Mouse (Mus musculus) liver, postnatal 0 days (tissue): ENCODE results near the gene Slc25a30.
A peak's percentile ranks its signal among the peaks of the same experiment; 100 is the strongest.

Experiments
- CTCF ChIP-seq: sonication (generic); IDR thresholded peaks from 2 replicates; pipeline ENCODE4 v1.5.1; 2016; ENCODE audit warnings: antibody characterized with exemption, low read depth
- EP300 ChIP-seq: IDR thresholded peaks from 2 replicates; pipeline ENCODE4 v1.6.1; 2016; ENCODE audit warnings: antibody characterized with exemption, low read depth, mild to moderate bottlenecking

DNA sequence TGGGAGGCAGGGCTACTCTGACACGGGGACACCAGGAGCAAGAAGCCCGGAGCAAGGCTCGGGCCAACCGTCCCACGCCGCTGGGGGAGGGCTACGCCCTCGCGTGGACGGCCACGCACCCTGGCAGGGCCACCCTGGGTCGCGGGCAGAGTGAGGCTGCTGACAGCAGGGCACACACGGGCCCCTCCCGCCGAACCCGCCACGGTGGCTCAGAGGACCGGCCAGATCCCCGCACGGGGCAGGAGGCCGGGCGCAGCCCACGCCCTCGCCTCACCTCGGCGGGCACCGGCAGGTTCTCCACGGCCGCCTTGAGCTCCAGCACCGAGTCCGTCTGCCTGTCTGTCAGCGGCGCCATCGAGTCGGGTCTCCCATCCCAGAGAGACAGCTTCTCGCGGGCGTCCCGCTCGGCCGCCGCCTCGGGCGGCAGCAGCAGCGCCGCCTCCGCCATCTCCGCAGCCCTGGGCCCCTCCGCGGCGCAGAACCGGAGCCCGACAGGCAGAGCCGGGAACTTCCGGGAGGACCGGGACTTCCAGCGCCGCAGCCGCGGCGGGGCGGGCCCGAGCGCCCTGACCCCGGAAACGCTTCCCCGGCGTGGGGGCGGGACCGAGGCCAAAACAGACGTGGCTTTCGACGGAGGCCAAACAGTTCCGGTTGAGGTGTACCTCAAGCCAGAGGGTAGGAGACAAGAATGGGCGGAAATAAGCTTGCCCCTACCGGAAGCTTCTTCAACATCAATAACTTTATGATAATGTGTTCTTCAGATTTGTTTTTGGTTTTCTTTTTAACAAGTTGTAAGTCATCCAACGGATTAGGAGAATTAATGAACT lies 32.6 kb downstream of the Slc25a30 start, which contains the start of gene Cog3:
- TF ChIP-seq CTCF (peak; percentile 56), EP300 (peak; percentile 25; the same call in 1 of the 2 replicates)
